10 mouse cellular contexts compared by ENCODE assay signal in genomic region chr5:58736610-58737009, GRCm38 (mm10).
DNase-seq lines count a peak whose midpoint lies in the region; ATAC-seq lines count a peak whose summit lies in the region.
"Had no signal": no experiment of that assay in that cellular context is flagged by ENCODE, and none has a peak within 500 bp of the region (broad histone marks: within the 10 kb centered on the region; RNA-seq: fewer than 3 reads in every experiment).

No protein-coding gene starts in this region.

- no peak overlapping the region for H3K9ac ChIP-seq in hindbrain, embryonic 14.5 days
- H3K9ac ChIP-seq in hindbrain, embryonic 13.5 days, result no peak overlapping the region
- H3K9ac ChIP-seq in neural tube, embryonic 13.5 days, result no peak overlapping the region
- H3K9ac ChIP-seq: liver, embryonic 15.5 days; stomach, embryonic 15.5 days had no signal

- no peak for ATAC-seq in hindbrain, embryonic 14.5 days (ENCODE audit: low FRiP score)
- no peak for ATAC-seq in hindbrain, embryonic 13.5 days (ENCODE audit: low FRiP score)
- peak; percentile 36; the same call in 1 of the 2 replicates for ATAC-seq in neural tube, embryonic 13.5 days (ENCODE audit: low read depth)

- no peaks in the 10 kb centered on the region for H3K27me3 ChIP-seq in hindbrain, embryonic 14.5 days (ENCODE audit: control insufficient read depth, insufficient read depth, low read length)
- no peaks in the 10 kb centered on the region for H3K27me3 ChIP-seq in hindbrain, embryonic 13.5 days
- no peaks in the 10 kb centered on the region for H3K27me3 ChIP-seq in neural tube, embryonic 13.5 days
- H3K27me3 ChIP-seq: liver, embryonic 15.5 days; stomach, embryonic 15.5 days had no signal

- no peaks in the 10 kb centered on the region for H3K4me1 ChIP-seq in hindbrain, embryonic 14.5 days (replicated peaks; ENCODE audit: control insufficient read depth, insufficient read depth, low read length)
- H3K4me1 ChIP-seq in hindbrain, embryonic 13.5 days (replicated peaks), result no peaks in the 10 kb centered on the region
- no peaks in the 10 kb centered on the region for H3K4me1 ChIP-seq in neural tube, embryonic 13.5 days (replicated peaks)
- H3K4me1 ChIP-seq: liver, embryonic 15.5 days; stomach, embryonic 15.5 days had no signal

- no peaks in the 10 kb centered on the region for H3K9me3 ChIP-seq in hindbrain, embryonic 14.5 days (ENCODE audit: control insufficient read depth, low read length)
- H3K9me3 ChIP-seq in hindbrain, embryonic 13.5 days, result no peaks in the 10 kb centered on the region
- H3K9me3 ChIP-seq in neural tube, embryonic 13.5 days, result no peaks in the 10 kb centered on the region
- H3K9me3 ChIP-seq: liver, embryonic 15.5 days; stomach, embryonic 15.5 days had no signal

- H3K36me3 ChIP-seq in hindbrain, embryonic 14.5 days (replicated peaks; ENCODE audit: control insufficient read depth, insufficient read depth), result no peaks in the 10 kb centered on the region
- no peaks in the 10 kb centered on the region for H3K36me3 ChIP-seq in hindbrain, embryonic 13.5 days
- H3K36me3 ChIP-seq in neural tube, embryonic 13.5 days, result no peaks in the 10 kb centered on the region
- H3K36me3 ChIP-seq: liver, embryonic 15.5 days; stomach, embryonic 15.5 days had no signal

- peak; percentile 59 for DNase-seq in hindbrain, embryonic 14.5 days (ENCODE audit: low spot score)
- DNase-seq in ES-CJ7 (ENCODE audit: low read depth, low spot score), result peak; percentile 63
- peak; percentile 5 for DNase-seq in c-Kit-positive CD71-positive TER-119-negative erythroid progenitor cells, embryonic 14.5 days (ENCODE audit: low read depth)
- peak; percentile 26 for DNase-seq in gastrocnemius, adult 18-20 months (ENCODE audit: low spot score)
- DNase-seq in layer of hippocampus, postnatal 10 days (ENCODE audit: low spot score in 2 of 2), result peak; percentile 72 to 74
- no peak for DNase-seq in B cell, adult 2 months

- no peak overlapping the region for H3K27ac ChIP-seq in hindbrain, embryonic 14.5 days
- no peak overlapping the region for H3K27ac ChIP-seq in hindbrain, embryonic 13.5 days
- no peak overlapping the region for H3K27ac ChIP-seq in neural tube, embryonic 13.5 days (replicated peaks)
- H3K27ac ChIP-seq: liver, embryonic 15.5 days; stomach, embryonic 15.5 days had no signal

- WGBS in hindbrain, embryonic 14.5 days, result 66% methylated on average over 9 of the region's 9 CpGs
- 61% methylated on average over 9 of the region's 9 CpGs for WGBS in hindbrain, embryonic 13.5 days
- 48% methylated on average over 9 of the region's 9 CpGs for WGBS in neural tube, embryonic 13.5 days

- H3K4me2 ChIP-seq in hindbrain, embryonic 14.5 days (replicated peaks), result no peak overlapping the region
- no peak overlapping the region for H3K4me2 ChIP-seq in hindbrain, embryonic 13.5 days
- no peak overlapping the region for H3K4me2 ChIP-seq in neural tube, embryonic 13.5 days
- H3K4me2 ChIP-seq: liver, embryonic 15.5 days; stomach, embryonic 15.5 days had no signal

- H3K4me3 ChIP-seq in hindbrain, embryonic 14.5 days (replicated peaks; ENCODE audit: low read length), result no peak overlapping the region
- H3K4me3 ChIP-seq in hindbrain, embryonic 13.5 days, result no peak overlapping the region
- no peak overlapping the region for H3K4me3 ChIP-seq in neural tube, embryonic 13.5 days
- H3K4me3 ChIP-seq: liver, embryonic 15.5 days; stomach, embryonic 15.5 days had no signal

Comparison
In these comparisons a context has a peak if more than half of its experiments do, and no peak if none do; other contexts are left out.
1. DNase-seq: peak in hindbrain, embryonic 14.5 days (single experiment), ES-CJ7 (single experiment), c-Kit-positive CD71-positive TER-119-negative erythroid progenitor cells, embryonic 14.5 days (single experiment), gastrocnemius, adult 18-20 months (single experiment) and layer of hippocampus, postnatal 10 days (2 of 2); none in B cell, adult 2 months (0 of 2).